Mouse (Mus musculus): ENCODE data around the gene Mgl2. TPM values are rescaled to one million over a fixed set of nuclear protein-coding genes. Genes with fewer than 3 reads are reported as not detected.

Gene Mgl2
- polyA plus RNA-seq, 1 experiment from 2014 or later: 0.36 TPM

GRCm38 (mm10) chr11:70179401-70179800 is 49.3 kb downstream of the Mgl2 start:
- no peaks in the 10 kb centered on the region for H3K36me3 ChIP-seq (ENCODE audit: insufficient read depth, low read length)
- H3K4me3 ChIP-seq (ENCODE audit: low read length): no peak overlapping the region
- no peaks in the 10 kb centered on the region for H3K27me3 ChIP-seq (ENCODE audit: insufficient read depth, low read length)
- no peaks in the 10 kb centered on the region for H3K4me1 ChIP-seq (ENCODE audit: insufficient read depth, low read length)
- H3K9ac ChIP-seq (replicated peaks; ENCODE audit: low read length): no peak overlapping the region
- H3K4me2 ChIP-seq (replicated peaks; ENCODE audit: low read depth, low read length): no peak overlapping the region
- H3K27ac ChIP-seq (ENCODE audit: low read length): no peak overlapping the region
- WGBS: 36% methylated on average over 14 of the region's 14 CpGs
- H3K9me3 ChIP-seq (ENCODE audit: low read length): peaks cover 4% of the 10 kb centered on the region; the same call in 1 of the 2 replicates
- no peak for ATAC-seq (ENCODE audit: low FRiP score, low TSS enrichment)

- Histone ChIP-seq H3K9me3 (ENCODE audit: low read length) (peaks cover 4% of the 10 kb centered on the region; the same call in 1 of the 2 replicates), H3K4me2 (replicated peaks; ENCODE audit: low read depth, low read length) (no peak overlapping the region), H3K4me1 (ENCODE audit: insufficient read depth, low read length) (no peaks in the 10 kb centered on the region), H3K27ac (ENCODE audit: low read length) (no peak overlapping the region), H3K36me3 (ENCODE audit: insufficient read depth, low read length) (no peaks in the 10 kb centered on the region), H3K27me3 (ENCODE audit: insufficient read depth, low read length) (no peaks in the 10 kb centered on the region), H3K4me3 (ENCODE audit: low read length) (no peak overlapping the region), H3K9ac (replicated peaks; ENCODE audit: low read length) (no peak overlapping the region)
- no peak for ATAC-seq (ENCODE audit: low FRiP score, low TSS enrichment)
- 94% methylated on average over 4 of the region's 4 CpGs for WGBS
These were observed 50.4 kb downstream of the Mgl2 start for GRCm38 (mm10) chr11:70180496-70180895.

GRCm38 (mm10) chr11:70185120-70185519 is 55.0 kb downstream of the Mgl2 start:
- WGBS: 34% methylated on average over 7 of the region's 7 CpGs

More at GRCm38 (mm10) chr11:70185120-70185519, 55.0 kb downstream of the Mgl2 start:
- no peak overlapping the region for H3K4me2 ChIP-seq (replicated peaks; ENCODE audit: low read depth, low read length)
- H3K9me3 ChIP-seq (ENCODE audit: low read length): no peaks in the 10 kb centered on the region
- no peaks in the 10 kb centered on the region for H3K27me3 ChIP-seq (ENCODE audit: insufficient read depth, low read length)
- H3K4me1 ChIP-seq (ENCODE audit: insufficient read depth, low read length): no peaks in the 10 kb centered on the region
- no peak overlapping the region for H3K9ac ChIP-seq (replicated peaks; ENCODE audit: low read length)
- no peak for ATAC-seq (ENCODE audit: low FRiP score, low TSS enrichment)
- no peaks in the 10 kb centered on the region for H3K36me3 ChIP-seq (ENCODE audit: insufficient read depth, low read length)
- no peak overlapping the region for H3K27ac ChIP-seq (ENCODE audit: low read length)
- H3K4me3 ChIP-seq (ENCODE audit: low read length): no peak overlapping the region

Other genes with a start within 250 kb of the Mgl2 start
- gene Kctd11, start 248.9 kb upstream of the Mgl2 start, polyA plus RNA-seq (2015; fragmentation: Nextera tagmentation; extraction: Ambion mirVana): 11.3 and 12.5 TPM in 2 replicates
- 0.44 and 0.67 TPM in 2 replicates for gene Acap1, start 234.8 kb upstream of the Mgl2 start, polyA plus RNA-seq (2015; fragmentation: Nextera tagmentation; extraction: Ambion mirVana)
- gene 2810408A11Rik, start 229.3 kb upstream of the Mgl2 start, polyA plus RNA-seq (2015; fragmentation: Nextera tagmentation; extraction: Ambion mirVana): 11.7 and 12.8 TPM in 2 replicates
- 11.4 and 12.8 TPM in 2 replicates for gene Neurl4, start 229.3 kb upstream of the Mgl2 start, polyA plus RNA-seq (2015; fragmentation: Nextera tagmentation; extraction: Ambion mirVana)
- gene Gps2, start 216.4 kb upstream of the Mgl2 start, polyA plus RNA-seq (2015; fragmentation: Nextera tagmentation; extraction: Ambion mirVana): 85.2 and 86.4 TPM in 2 replicates
- 1,737 and 1,791 TPM in 2 replicates for gene Eif5a, start 208.4 kb upstream of the Mgl2 start, polyA plus RNA-seq (2015; fragmentation: Nextera tagmentation; extraction: Ambion mirVana)
- 7.0 and 10.3 TPM in 2 replicates for gene Ybx2, start 194.5 kb upstream of the Mgl2 start, polyA plus RNA-seq (2015; fragmentation: Nextera tagmentation; extraction: Ambion mirVana)
- 20.8 and 22.4 TPM in 2 replicates for gene Slc2a4, start 182.1 kb upstream of the Mgl2 start, polyA plus RNA-seq (2015; fragmentation: Nextera tagmentation; extraction: Ambion mirVana)
- gene Cldn7, start 165.6 kb upstream of the Mgl2 start, polyA plus RNA-seq (2015; fragmentation: Nextera tagmentation; extraction: Ambion mirVana): 225 and 227 TPM in 2 replicates
- gene Ctdnep1, start 149.2 kb upstream of the Mgl2 start, polyA plus RNA-seq (2015; fragmentation: Nextera tagmentation; extraction: Ambion mirVana): 35.7 and 35.8 TPM in 2 replicates
- gene Elp5, start 147.8 kb upstream of the Mgl2 start, polyA plus RNA-seq (2015; fragmentation: Nextera tagmentation; extraction: Ambion mirVana): 124 and 128 TPM in 2 replicates
- gene Gabarap, start 139.2 kb upstream of the Mgl2 start, polyA plus RNA-seq (2015; fragmentation: Nextera tagmentation; extraction: Ambion mirVana): 437 and 481 TPM in 2 replicates
- gene Phf23, start 134.6 kb upstream of the Mgl2 start, polyA plus RNA-seq (2015; fragmentation: Nextera tagmentation; extraction: Ambion mirVana): 69.1 and 74.5 TPM in 2 replicates
- 39.1 and 40.7 TPM in 2 replicates for gene Dvl2, start 129.7 kb upstream of the Mgl2 start, polyA plus RNA-seq (2015; fragmentation: Nextera tagmentation; extraction: Ambion mirVana)
- gene Acadvl, start 114.9 kb upstream of the Mgl2 start, polyA plus RNA-seq (2015; fragmentation: Nextera tagmentation; extraction: Ambion mirVana): 107 and 114 TPM in 2 replicates
- gene Dlg4, start 113.4 kb upstream of the Mgl2 start, polyA plus RNA-seq (2015; fragmentation: Nextera tagmentation; extraction: Ambion mirVana): 9.3 and 13.2 TPM in 2 replicates
- gene Asgr1, start 76.2 kb upstream of the Mgl2 start, polyA plus RNA-seq (2015; fragmentation: Nextera tagmentation; extraction: Ambion mirVana): 1.3 and 1.4 TPM in 2 replicates
- 0.17 and 0.19 TPM in 2 replicates for gene Asgr2, start 37.7 kb upstream of the Mgl2 start, polyA plus RNA-seq (2015; fragmentation: Nextera tagmentation; extraction: Ambion mirVana)
- 0.67 and 0.80 TPM in 2 replicates for gene Clec10a, start 25.9 kb downstream of the Mgl2 start, polyA plus RNA-seq (2015; fragmentation: Nextera tagmentation; extraction: Ambion mirVana)
- 5.2 and 5.5 TPM in 2 replicates for gene Slc16a11, start 82.4 kb downstream of the Mgl2 start, polyA plus RNA-seq (2015; fragmentation: Nextera tagmentation; extraction: Ambion mirVana)
- gene Slc16a13, start 90.7 kb downstream of the Mgl2 start, polyA plus RNA-seq (2015; fragmentation: Nextera tagmentation; extraction: Ambion mirVana): 18.6 and 19.3 TPM in 2 replicates
- gene Bcl6b, start 99.5 kb downstream of the Mgl2 start, polyA plus RNA-seq (2015; fragmentation: Nextera tagmentation; extraction: Ambion mirVana): 27.4 and 31.3 TPM in 2 replicates
- gene 0610010K14Rik, start 107.6 kb downstream of the Mgl2 start, polyA plus RNA-seq (2015; fragmentation: Nextera tagmentation; extraction: Ambion mirVana): 170 and 173 TPM in 2 replicates
- gene Gm21988, start 109.5 kb downstream of the Mgl2 start, polyA plus RNA-seq (2015; fragmentation: Nextera tagmentation; extraction: Ambion mirVana): 10.5 and 11.5 TPM in 2 replicates
- 235 and 255 TPM in 2 replicates for gene Rnasek, start 109.5 kb downstream of the Mgl2 start, polyA plus RNA-seq (2015; fragmentation: Nextera tagmentation; extraction: Ambion mirVana)
- 6.5 and 6.9 TPM in 2 replicates for gene Alox12, start 125.0 kb downstream of the Mgl2 start, polyA plus RNA-seq (2015; fragmentation: Nextera tagmentation; extraction: Ambion mirVana)
- gene Alox12e, start 192.3 kb downstream of the Mgl2 start, polyA plus RNA-seq (2015; fragmentation: Nextera tagmentation; extraction: Ambion mirVana): 0.07 and 0.09 TPM in 2 replicates
- 2.0 TPM in 2 replicates for gene Alox15, start 221.7 kb downstream of the Mgl2 start, polyA plus RNA-seq (2015; fragmentation: Nextera tagmentation; extraction: Ambion mirVana)